Mouse (Mus musculus) midbrain, embryonic 16.5 days (tissue): Measurements from ENCODE around the gene Rnase4. TPM values are rescaled to one million over a fixed set of nuclear protein-coding genes. Genes with fewer than 3 reads are reported as not detected.

Experiments
- ATAC-seq: fragments of 200-750 bp; cut with Nextera tagmentation; 2 replicates; pipeline ENCODE4 v1.8.0; 2017; ENCODE audit warnings: moderate TSS enrichment
- H3K27ac ChIP-seq: fragments of 300-500 bp; sonication (generic); 2 replicates; pipeline ENCODE4 v1.5.1; 2014; ENCODE audit warnings: mild to moderate bottlenecking, low read length, mixed read lengths
- H3K27me3 ChIP-seq: fragments of 300-500 bp; sonication (generic); 2 replicates; pipeline ENCODE4 v1.6.1; 2014; ENCODE audit warnings: low read depth, low read length, mixed read lengths; ENCODE audit not compliant: control insufficient read depth, insufficient read depth
- H3K36me3 ChIP-seq: fragments of 300-500 bp; sonication (generic); 2 replicates; pipeline ENCODE4 v1.6.1; 2014; ENCODE audit warnings: mild to moderate bottlenecking, low read length, moderate library complexity, mixed read lengths; ENCODE audit not compliant: control insufficient read depth, insufficient read depth
- H3K4me1 ChIP-seq: fragments of 300-500 bp; sonication (generic); 2 replicates; pipeline ENCODE4 v1.6.1; 2014; ENCODE audit warnings: mild to moderate bottlenecking, low read length, mixed read lengths; ENCODE audit not compliant: control insufficient read depth, insufficient read depth
- H3K4me2 ChIP-seq: fragments of 300-500 bp; sonication (generic); 2 replicates; pipeline ENCODE4 v1.6.1; 2014; ENCODE audit warnings: mild to moderate bottlenecking, low read length, mixed read lengths
- H3K4me3 ChIP-seq: fragments of 300-500 bp; sonication (generic); 2 replicates; pipeline ENCODE4 v1.5.1; 2014; ENCODE audit warnings: low read depth, mild to moderate bottlenecking, low read length, moderate library complexity, mixed read lengths
- H3K9ac ChIP-seq: fragments of 300-500 bp; sonication (generic); 2 replicates; pipeline ENCODE4 v1.6.1; 2014; ENCODE audit warnings: low read depth, low read length, mixed read lengths
- H3K9me3 ChIP-seq: fragments of 300-500 bp; sonication (generic); replicated peaks from 2 replicates; pipeline ENCODE4 v1.6.1; 2014; ENCODE audit warnings: mild to moderate bottlenecking, low read length, mixed read lengths; ENCODE audit not compliant: control insufficient read depth, poor library complexity, severe bottlenecking
- WGBS: fragments of 180-500 bp; shearing (Covaris S2); extraction: QIAGEN DNeasy Blood & Tissue Kit; methylation state at CpG from one replicate; pipeline ENCODE4 v1.1.7; 2014; 5-methylcytosine and 5-hydroxymethylcytosine counted together
- polyA plus RNA-seq: library from polyadenylated mRNA; unstranded; fragments of >200 nt; fragmentation: Nextera tagmentation; extraction: Ambion mirVana; gene quantifications from 2 replicates; pipeline ENCODE4 v1.2.1, GENCODE M21; 2015

The Rnase4 gene
- polyA plus RNA-seq, 1 experiment from 2014 or later: 15.2 TPM

- ATAC-seq: no peak
- no peak overlapping the region for H3K9ac ChIP-seq
- H3K4me3 ChIP-seq: no peak overlapping the region
- no peak overlapping the region for H3K27ac ChIP-seq
- H3K9me3 ChIP-seq: no peaks in the 10 kb centered on the region
- H3K4me1 ChIP-seq: 0 out of 2 replicates have a peak, but pooled peaks cover 7% of the 10 kb centered on the region
- WGBS: 94% methylated on average over 5 of the region's 5 CpGs
- no peaks in the 10 kb centered on the region for H3K36me3 ChIP-seq
- H3K27me3 ChIP-seq: no peaks in the 10 kb centered on the region
- H3K4me2 ChIP-seq: no peak overlapping the region
Measured at GRCm38 (mm10) chr14:51060761-51061160, 30.1 kb upstream of the Rnase4 start.

GRCm38 (mm10) chr14:51068956-51069355 is 21.9 kb upstream of the Rnase4 start:
- no peaks in the 10 kb centered on the region for H3K27me3 ChIP-seq
- WGBS: 93% methylated on average over 5 of the region's 5 CpGs
- H3K9me3 ChIP-seq: no peaks in the 10 kb centered on the region
- no peak for ATAC-seq
- peaks cover 6% of the 10 kb centered on the region for H3K4me1 ChIP-seq
- no peak overlapping the region for H3K27ac ChIP-seq
- H3K4me3 ChIP-seq: no peak overlapping the region
- no peak overlapping the region for H3K4me2 ChIP-seq
- no peaks in the 10 kb centered on the region for H3K36me3 ChIP-seq
- H3K9ac ChIP-seq: no peak overlapping the region

- Histone ChIP-seq H3K4me1 (peaks cover 6% of the 10 kb centered on the region), H3K9me3 (no peaks in the 10 kb centered on the region), H3K36me3 (no peaks in the 10 kb centered on the region), H3K4me2 (no peak overlapping the region), H3K9ac (no peak overlapping the region), H3K27ac (no peak overlapping the region), H3K4me3 (no peak overlapping the region), H3K27me3 (no peaks in the 10 kb centered on the region)
- ATAC-seq: no peak
- 91% methylated on average over 2 of the region's 2 CpGs for WGBS
Measured at GRCm38 (mm10) chr14:51069617-51070016, 21.3 kb upstream of the Rnase4 start.

GRCm38 (mm10) chr14:51074335-51074734 is 16.5 kb upstream of the Rnase4 start, which contains the start of gene Olfr750:
Olfr750 (minus strand) TSS chr14:51074435.
- Histone ChIP-seq H3K4me3 (no peak within 1 kb of the TSS), H3K36me3 (no peaks in the 10 kb centered on the region), H3K4me2 (no peak within 1 kb of the TSS), H3K27ac (no peak within 1 kb of the TSS), H3K9me3 (no peaks in the 10 kb centered on the region), H3K9ac (no peak within 1 kb of the TSS), H3K4me1 (no peaks in the 10 kb centered on the region), H3K27me3 (no peaks in the 10 kb centered on the region)
- no peak for ATAC-seq
- WGBS: 82% methylated on average over 3 of the region's 3 CpGs

GRCm38 (mm10) chr14:51079180-51079579 is 11.7 kb upstream of the Rnase4 start:
- no peak overlapping the region for H3K27ac ChIP-seq
- WGBS: 97% methylated on average over 1 of the region's 1 CpGs
- no peak overlapping the region for H3K4me3 ChIP-seq
- H3K36me3 ChIP-seq: no peaks in the 10 kb centered on the region
- no peak for ATAC-seq
- H3K9me3 ChIP-seq: no peaks in the 10 kb centered on the region
- H3K9ac ChIP-seq: no peak overlapping the region
- peaks cover 3% of the 10 kb centered on the region; the same call in 1 of the 2 replicates for H3K27me3 ChIP-seq
- no peaks in the 10 kb centered on the region for H3K4me1 ChIP-seq
- H3K4me2 ChIP-seq: no peak overlapping the region

GRCm38 (mm10) chr14:51081035-51081434 is 9.8 kb upstream of the Rnase4 start:
- H3K36me3 ChIP-seq: no peaks in the 10 kb centered on the region
- 90% methylated on average over 2 of the region's 2 CpGs for WGBS
- no peak overlapping the region for H3K4me2 ChIP-seq
- no peak overlapping the region for H3K27ac ChIP-seq
- ATAC-seq: no peak
- no peak overlapping the region for H3K9ac ChIP-seq
- no peaks in the 10 kb centered on the region for H3K9me3 ChIP-seq
- H3K27me3 ChIP-seq: peaks cover 6% of the 10 kb centered on the region
- no peaks in the 10 kb centered on the region for H3K4me1 ChIP-seq
- H3K4me3 ChIP-seq: no peak overlapping the region

GRCm38 (mm10) chr14:51082599-51083581 is 8.0 kb upstream of the Rnase4 start:
- H3K4me2 ChIP-seq: peak overlapping the region; percentile 74
- H3K9ac ChIP-seq: peak overlapping the region; percentile 61
- H3K4me3 ChIP-seq: peak overlapping the region; percentile 51
- peak; percentile 79 for ATAC-seq
- H3K4me1 ChIP-seq: 0 out of 2 replicates have a peak, but pooled peaks cover 2% of the 10 kb centered on the region
- peaks cover 6% of the 10 kb centered on the region for H3K27me3 ChIP-seq
- 2% methylated on average over 40 of the region's 40 CpGs for WGBS
- H3K9me3 ChIP-seq: no peaks in the 10 kb centered on the region
- no peaks in the 10 kb centered on the region for H3K36me3 ChIP-seq
- no peak overlapping the region for H3K27ac ChIP-seq

- Histone ChIP-seq H3K9ac (no peak overlapping the region), H3K27me3 (peaks cover 6% of the 10 kb centered on the region), H3K4me1 (0 out of 2 replicates have a peak, but pooled peaks cover 2% of the 10 kb centered on the region), H3K4me3 (peak overlapping the region; percentile 51), H3K27ac (no peak overlapping the region), H3K9me3 (no peaks in the 10 kb centered on the region), H3K36me3 (no peaks in the 10 kb centered on the region), H3K4me2 (peak overlapping the region; percentile 74)
- ATAC-seq: no peak
- WGBS: 10% methylated on average over 7 of the region's 7 CpGs
Measured at GRCm38 (mm10) chr14:51083805-51084204, 7.1 kb upstream of the Rnase4 start.

- Histone ChIP-seq H3K4me2 (no peak overlapping the region), H3K9me3 (no peaks in the 10 kb centered on the region), H3K36me3 (no peaks in the 10 kb centered on the region), H3K4me1 (0 out of 2 replicates have a peak, but pooled peaks cover 2% of the 10 kb centered on the region), H3K27ac (no peak overlapping the region), H3K4me3 (no peak overlapping the region), H3K9ac (no peak overlapping the region), H3K27me3 (peaks cover 6% of the 10 kb centered on the region)
- WGBS: 83% methylated on average over 2 of the region's 2 CpGs
- no peak for ATAC-seq
Measured at GRCm38 (mm10) chr14:51085086-51085485, 5.8 kb upstream of the Rnase4 start.
